Mouse (Mus musculus) liver, postnatal 0 days (tissue): Measurements from ENCODE around the gene Cpm.

Source experiments
- CTCF ChIP-seq: sonication (generic); IDR thresholded peaks from 2 replicates; pipeline ENCODE4 v1.5.1; 2016; ENCODE audit warnings: antibody characterized with exemption, low read depth
- EP300 ChIP-seq: IDR thresholded peaks from 2 replicates; pipeline ENCODE4 v1.6.1; 2016; ENCODE audit warnings: antibody characterized with exemption, low read depth, mild to moderate bottlenecking

GRCm38 (mm10) chr10:117632394-117632793 is 3.1 kb downstream of the Cpm start:
- no peak for TF ChIP-seq CTCF
- no peak for TF ChIP-seq EP300
